Mouse (Mus musculus): ENCODE measurements around the gene Gm11444.

- TF ChIP-seq CTCF (IDR thresholded peaks at IDR 0.05; ENCODE audit: insufficient read depth, low read length) (no peak), POLR2A (IDR thresholded peaks at IDR 0.05; ENCODE audit: borderline replicate concordance, extremely low read depth, low read depth, low read length) (no peak)
Observed at GRCm38 (mm10) chr11:85816471-85816870, 33.7 kb downstream of the Gm11444 start.

All from lung, adult 2 months (tissue).